Mouse (Mus musculus): ENCODE results near the gene Rhbdf1.

Rhbdf1 gene

GRCm38 (mm10) chr11:32238093-32238860 is 16.2 kb upstream of the Rhbdf1 start:
- peak; percentile 72 for DNase-seq (ENCODE audit: low spot score)

DNA sequence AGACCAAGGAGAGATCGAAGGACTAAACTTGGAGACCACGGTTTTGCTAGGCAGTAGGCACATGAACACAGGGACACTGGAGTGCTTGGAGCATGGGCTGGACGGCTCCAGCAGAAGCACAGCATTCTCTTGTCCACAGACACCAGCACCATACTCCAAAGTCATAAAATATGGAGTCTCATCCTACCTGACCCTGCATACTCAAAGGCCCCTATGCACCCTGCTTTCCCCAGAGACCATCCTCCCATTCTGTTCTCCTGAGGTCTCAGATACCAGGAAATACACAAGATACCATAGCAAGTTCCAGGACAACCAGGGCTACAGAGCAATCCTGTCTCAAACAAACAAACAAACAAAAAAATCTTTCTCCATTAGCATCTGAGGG is 15.3 kb upstream of the Rhbdf1 start:
- no peak for DNase-seq (ENCODE audit: low spot score)

DNA sequence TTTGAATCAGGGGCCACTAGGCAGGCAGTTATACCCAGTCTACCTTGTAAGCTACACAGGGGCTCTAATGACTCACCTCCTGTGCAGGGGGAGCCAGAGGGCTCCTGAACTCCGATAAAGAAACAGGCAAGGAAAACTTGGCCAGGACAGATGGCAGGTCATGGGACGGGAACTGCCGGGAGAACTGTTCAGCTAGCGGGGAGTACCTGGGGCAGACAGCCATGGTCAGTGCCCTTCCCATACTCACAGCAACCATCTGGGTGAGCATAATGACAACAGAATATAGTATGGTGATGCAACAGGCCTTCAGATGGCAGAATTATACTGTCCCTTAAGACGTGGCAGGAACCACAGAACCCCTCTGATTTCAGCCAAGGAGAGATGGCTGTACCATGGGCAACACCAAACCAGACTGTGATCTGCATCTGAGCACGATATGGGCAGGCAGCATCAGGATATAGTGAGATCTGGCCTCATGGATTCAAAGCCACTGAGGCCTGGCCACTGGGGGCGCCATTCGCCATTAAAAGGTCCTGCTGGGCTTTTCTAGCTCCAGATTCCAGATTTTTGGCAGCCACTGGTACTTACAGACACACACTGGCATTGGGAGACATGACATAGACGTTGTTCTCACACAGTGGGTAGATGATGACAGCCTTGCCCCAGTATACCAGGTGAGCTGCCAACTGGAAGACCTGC is 14.8 kb upstream of the Rhbdf1 start:
- peak; percentile 82 for DNase-seq (ENCODE audit: low spot score)

DNA sequence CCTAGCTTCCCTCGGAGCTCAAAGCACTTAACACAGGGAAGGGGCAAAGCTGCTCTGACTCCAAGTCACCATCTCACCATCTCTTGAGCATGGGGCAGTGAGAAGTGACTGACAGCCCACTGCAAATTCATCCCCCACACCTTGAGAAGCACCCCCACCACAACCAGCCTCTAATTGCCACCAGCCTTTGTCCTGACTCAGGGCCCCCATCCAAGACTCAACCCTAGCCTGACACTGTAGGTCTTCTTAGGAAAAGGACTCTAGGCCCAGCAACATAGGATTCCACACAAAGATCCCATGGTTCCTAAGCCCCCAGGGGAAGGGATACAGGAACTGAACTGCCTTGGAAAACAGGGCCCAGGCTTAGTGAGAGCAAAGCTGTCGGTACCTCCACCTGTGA is 14.0 kb upstream of the Rhbdf1 start:
- DNase-seq (ENCODE audit: low spot score): no peak

DNA sequence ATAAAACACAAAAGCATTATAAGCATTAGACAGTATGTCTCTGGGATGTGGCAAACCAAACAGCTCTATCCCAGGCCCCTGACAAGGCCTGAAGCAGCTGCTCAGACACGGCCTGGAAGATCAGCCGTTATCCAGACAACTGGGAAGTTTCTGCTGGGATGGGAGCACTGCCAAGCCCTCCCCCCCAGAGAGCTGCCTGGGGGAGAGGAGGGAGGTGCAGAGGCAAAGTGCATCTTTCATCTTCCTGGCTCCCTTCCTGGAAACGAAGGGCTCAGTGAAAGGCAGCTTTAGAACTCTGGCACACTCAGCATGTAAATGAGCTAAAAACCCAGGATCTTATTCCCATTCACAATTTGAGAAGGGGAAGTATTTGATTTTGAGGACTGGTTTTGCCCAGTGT is 13.5 kb upstream of the Rhbdf1 start:
- DNase-seq (ENCODE audit: low spot score): peak; percentile 95

DNA sequence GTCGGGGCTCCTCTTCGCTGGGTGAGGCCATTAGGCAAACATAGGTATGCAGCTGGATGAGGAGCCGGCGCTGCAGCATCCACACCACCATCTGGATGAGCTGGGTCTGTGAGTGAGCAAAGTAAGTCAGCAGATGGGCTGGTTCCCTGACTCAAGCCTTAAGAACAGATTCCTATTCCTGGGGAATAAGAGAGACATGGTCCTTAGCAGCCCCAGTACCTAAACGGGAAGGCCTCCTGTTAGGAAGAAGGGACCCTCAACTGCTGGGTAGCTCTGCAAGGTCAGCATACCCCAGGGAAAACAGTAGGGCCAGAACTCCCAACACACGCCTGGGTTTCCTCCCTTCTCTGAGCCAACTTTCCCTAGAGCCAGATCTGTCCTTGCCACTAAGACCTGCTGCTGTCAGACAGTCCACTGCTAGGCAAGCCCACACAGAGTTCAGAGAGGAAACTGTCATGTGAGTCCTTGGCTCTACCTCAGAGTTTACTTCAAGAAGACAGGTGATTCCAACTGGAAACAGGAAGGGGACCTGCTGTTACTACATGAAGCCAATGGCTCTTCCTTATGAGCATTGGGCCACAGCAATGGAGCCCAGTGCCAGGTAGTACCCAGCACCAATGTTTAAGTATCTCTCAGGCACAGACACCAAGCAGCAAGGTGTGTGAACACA is 12.9 kb upstream of the Rhbdf1 start:
- no peak for DNase-seq (ENCODE audit: low spot score)

DNA sequence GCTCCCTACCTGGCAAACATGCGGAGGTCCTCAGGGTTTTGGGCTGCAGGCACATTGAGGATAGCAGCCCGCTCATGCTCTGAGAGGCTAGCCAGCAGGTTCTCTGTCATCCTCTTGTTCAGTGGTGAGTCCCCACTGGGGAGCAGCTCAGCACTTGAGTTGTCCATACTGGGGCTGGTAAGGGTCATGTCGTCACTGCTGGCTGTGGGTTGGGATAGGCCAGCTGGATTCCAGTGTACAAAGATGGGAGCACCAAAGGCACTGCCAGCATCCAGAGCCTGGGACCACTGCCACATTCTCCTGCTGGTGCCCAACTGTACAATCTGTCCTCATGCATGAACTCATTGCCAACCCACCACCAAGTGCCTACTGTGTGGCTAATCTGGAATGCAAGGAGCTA is 11.8 kb upstream of the Rhbdf1 start:
- no peak for DNase-seq (ENCODE audit: low spot score)

GRCm38 (mm10) chr11:32232848-32233247 is 10.7 kb upstream of the Rhbdf1 start:
- DNase-seq (ENCODE audit: low spot score): no peak

GRCm38 (mm10) chr11:32231125-32231524 is 9.0 kb upstream of the Rhbdf1 start:
- DNase-seq (ENCODE audit: low spot score): no peak

- no peak for DNase-seq (ENCODE audit: low spot score)
These were observed 8.1 kb upstream of the Rhbdf1 start for GRCm38 (mm10) chr11:32230220-32230619.

DNA sequence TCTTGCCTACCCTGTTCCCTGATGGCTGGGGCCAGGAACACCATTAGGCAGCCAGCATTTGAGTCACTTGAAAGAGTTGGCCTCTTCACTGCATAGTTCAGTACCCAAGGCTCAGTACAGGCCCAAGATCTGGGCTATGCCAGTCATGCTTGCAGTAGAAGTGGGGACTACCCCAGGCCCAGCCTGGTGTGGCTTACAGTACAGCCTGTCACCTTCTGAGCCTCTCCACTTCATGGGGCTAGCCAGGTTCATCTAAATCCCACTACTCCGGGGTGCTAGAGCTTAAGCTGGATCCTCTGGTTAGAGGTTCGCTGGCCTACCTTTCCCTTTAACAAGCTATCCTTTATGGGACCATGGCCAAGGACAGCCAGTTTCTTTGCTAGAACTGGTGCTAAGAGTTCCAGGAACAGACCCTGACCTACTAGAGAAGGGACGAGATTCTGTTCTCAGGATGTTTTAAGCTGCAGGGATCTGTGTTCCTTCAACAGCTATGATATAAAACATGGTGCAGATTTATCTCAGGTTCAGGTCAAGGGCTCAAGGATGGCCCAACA is 6.3 kb upstream of the Rhbdf1 start:
- DNase-seq (ENCODE audit: low spot score): no peak

DNA sequence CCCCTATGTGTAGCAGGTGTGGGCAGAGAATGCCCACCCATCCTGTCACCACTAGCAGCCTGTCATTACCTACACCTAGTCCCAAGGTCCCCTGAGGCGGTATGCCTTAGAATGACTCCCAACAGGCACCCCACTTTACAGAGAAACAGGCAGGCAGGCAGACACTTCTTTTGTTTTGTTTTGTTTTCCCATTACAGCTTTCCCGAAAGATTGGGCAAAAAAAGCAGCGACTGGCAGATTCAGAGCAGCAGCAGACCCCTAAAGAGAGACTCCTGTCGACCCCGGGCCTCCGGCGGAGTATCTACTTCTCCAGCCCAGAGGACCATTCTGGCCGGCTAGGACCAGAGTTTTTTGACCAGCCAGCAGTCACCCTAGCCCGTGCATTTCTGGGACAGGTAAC is 5.5 kb upstream of the Rhbdf1 start:
- DNase-seq (ENCODE audit: low spot score): no peak

- no peak for DNase-seq (ENCODE audit: low spot score)
These were observed 4.9 kb upstream of the Rhbdf1 start for GRCm38 (mm10) chr11:32227041-32227440.

GRCm38 (mm10) chr11:32226124-32226871 is 4.2 kb upstream of the Rhbdf1 start, which contains the start of gene Mpg:
TSS of gene Mpg (plus strand) at chr11:32226505.
- peak; percentile 92 for DNase-seq (ENCODE audit: low spot score)

GRCm38 (mm10) chr11:32225222-32226104 is 3.4 kb upstream of the Rhbdf1 start:
- DNase-seq (ENCODE audit: low spot score): peak; percentile 93

GRCm38 (mm10) chr11:32224468-32225139 is 2.5 kb upstream of the Rhbdf1 start:
- peak; percentile 97 for DNase-seq (ENCODE audit: low spot score)

DNA sequence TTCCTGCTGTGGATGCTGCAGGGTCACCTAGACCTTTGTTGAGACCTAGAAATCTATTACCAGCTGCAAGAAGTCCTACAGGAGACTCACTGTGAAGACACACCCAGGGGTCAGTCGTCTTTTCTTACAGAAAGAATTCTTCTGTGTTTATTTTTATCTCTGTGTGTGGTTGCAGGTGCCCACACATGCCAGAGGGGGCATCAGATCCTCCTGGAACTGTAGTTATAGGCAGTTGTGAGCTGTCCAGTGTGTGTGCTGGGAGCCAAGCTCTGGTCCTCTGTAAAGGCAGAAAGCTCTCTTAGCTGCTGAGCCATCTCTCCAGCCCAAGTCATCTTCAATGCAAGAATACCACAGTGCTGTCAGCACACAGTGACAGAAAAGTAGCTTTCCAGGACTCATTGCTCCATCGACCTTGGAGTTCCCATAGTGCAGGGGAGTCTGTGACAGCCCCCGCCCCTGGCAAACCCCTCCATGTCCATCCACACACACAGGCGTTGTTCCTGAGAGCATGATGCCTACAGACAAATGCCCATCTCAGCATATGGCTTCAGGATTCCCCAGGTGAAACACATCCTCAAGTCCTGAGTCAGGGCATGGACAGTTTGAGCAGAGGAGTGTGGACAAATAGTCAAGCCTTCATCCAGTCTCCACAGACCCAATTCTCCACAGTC is 1.3 kb upstream of the Rhbdf1 start:
- DNase-seq (ENCODE audit: low spot score): no peak

DNA sequence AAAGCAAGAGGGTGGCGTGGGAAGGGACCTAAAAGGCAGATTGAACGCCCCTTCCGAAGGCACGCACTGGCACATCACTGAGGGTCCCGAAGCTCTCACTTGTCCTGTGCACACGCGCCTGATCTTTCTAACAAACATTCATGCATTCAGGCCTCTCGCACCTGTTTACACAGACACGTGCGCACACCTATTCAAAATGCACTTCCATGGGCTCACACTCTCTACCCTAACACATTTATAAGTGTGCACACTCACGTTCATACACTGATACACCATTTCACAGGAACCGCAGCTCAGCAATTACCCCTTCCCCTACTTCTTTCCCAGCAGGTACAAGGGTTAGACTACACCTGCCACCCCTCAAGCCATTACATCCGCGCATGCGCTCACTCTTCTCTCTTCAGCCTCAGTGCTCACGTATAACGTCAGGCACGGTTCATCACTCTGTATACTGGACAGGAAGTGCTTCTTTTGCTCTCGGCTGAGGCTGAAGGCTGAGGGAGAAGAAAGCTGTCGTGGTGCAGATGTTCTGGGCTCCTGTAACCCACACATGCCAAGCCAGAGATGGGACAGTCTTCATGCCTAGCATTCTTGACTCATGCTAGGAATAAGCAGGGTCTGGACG is 582 bp upstream of the Rhbdf1 start:
- DNase-seq (ENCODE audit: low spot score): no peak

DNA sequence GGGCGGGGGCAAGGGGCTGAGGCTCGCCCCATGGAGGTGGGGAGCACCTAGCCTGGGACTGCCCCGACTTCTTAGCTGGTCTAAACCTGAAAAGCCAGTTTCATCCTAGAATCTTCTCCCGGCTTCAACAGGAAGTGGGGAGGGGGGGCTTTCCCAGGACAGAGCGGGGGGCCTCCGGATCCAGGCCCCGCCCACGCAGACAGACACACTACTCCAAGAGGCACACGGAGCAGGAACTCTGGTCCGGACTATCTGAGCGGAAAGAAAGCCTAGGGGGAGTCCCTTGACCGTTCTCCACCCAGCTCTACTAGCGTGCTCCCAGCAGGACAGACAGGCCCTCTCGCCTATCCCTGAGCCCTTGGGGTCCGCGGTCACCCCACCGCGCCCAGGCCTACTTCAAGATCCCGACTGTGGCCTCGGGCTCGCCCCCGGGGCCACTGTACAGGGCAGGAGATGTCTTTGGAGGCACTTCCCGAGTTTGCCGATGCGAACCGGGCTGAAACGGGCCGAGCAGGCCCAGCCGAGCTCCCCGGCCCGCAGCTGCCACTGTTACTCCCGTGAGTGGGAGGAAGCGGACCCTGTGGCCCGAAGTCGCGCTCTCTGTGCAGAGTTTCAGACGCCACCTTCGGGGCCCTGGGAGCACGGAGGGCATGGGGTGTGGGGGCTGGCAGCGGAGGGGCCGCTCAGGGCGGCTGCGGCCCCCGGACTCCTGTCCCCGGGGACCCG is 712 bp downstream of the Rhbdf1 start:
- DNase-seq (ENCODE audit: low spot score): peak; percentile 90

Data from adipocyte (in vitro differentiated cells).